Mouse (Mus musculus): ENCODE measurements around the gene Dapp1. TPM values are rescaled to one million over a fixed set of nuclear protein-coding genes. Genes with fewer than 3 reads are reported as not detected.
A peak's percentile ranks its signal among the peaks of the same experiment; 100 is the strongest.

Dapp1 gene
- polyA plus RNA-seq, 1 experiment from 2014 or later, result 3.8 TPM

DNA sequence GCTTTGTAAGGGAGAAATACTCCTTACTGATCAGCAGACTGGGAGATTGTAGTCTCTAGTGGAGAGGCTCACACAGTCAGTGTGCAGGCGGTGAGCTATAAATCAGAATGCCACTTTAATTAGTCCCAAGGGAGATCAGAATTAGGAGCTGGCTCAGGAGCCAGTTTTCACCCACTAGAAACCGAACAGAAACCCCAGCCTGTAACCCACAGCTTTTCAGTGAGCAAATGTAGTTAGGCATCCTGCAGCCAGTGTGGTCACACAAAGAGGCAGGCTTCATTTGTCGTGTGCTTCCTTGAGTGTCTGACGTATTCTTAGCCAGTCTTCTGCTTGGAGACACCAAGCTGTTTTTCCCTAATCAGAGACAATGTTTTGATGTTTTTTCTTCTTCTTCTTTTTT is 85.0 kb downstream of the Dapp1 start:
- Histone ChIP-seq H3K9me3 (no peaks in the 10 kb centered on the region; the same call in 1 of the 2 replicates), H3K4me1 (no peaks in the 10 kb centered on the region), H3K9ac (no peak overlapping the region), H3K27ac (no peak overlapping the region), H3K4me3 (replicated peaks) (no peak overlapping the region), H3K36me3 (replicated peaks) (peaks cover 11% of the 10 kb centered on the region), H3K4me2 (no peak overlapping the region), H3K27me3 (no peaks in the 10 kb centered on the region)
- ATAC-seq (ENCODE audit: low FRiP score), result no peak
- 87% methylated on average over 4 of the region's 4 CpGs for WGBS

- no peak for ATAC-seq (ENCODE audit: low FRiP score)
Observed at GRCm38 (mm10) chr3:137895196-137895595, 86.1 kb downstream of the Dapp1 start.

DNA sequence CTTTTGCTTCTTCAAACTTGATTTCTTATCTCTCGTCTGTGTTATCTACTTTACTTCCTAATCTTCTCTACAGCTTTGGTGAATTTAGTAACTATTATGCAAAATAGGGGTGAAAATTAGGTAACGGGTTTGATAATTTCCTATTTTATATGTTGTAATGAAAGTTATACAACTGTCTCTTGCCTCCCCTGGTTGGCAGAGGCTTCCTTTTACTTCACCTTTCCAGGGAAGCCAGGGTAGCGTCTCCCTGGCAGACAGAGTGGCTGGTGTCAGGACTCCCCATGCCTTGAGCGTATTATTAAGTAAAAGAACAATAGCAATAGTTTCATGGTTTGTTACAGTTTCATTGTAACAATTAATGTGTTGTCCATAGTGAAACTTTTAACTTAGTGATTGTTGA is 87.6 kb downstream of the Dapp1 start:
- Histone ChIP-seq H3K4me1 (0 out of 2 replicates have a peak, but pooled peaks cover under 1% of the 10 kb centered on the region), H3K4me2 (no peak overlapping the region), H3K27ac (no peak overlapping the region), H3K27me3 (no peaks in the 10 kb centered on the region), H3K4me3 (replicated peaks) (no peak overlapping the region), H3K9me3 (no peaks in the 10 kb centered on the region; the same call in 1 of the 2 replicates), H3K9ac (no peak overlapping the region), H3K36me3 (replicated peaks) (peaks cover 19% of the 10 kb centered on the region)
- WGBS, result 85% methylated on average over 4 of the region's 4 CpGs
- no peak for ATAC-seq (ENCODE audit: low FRiP score)

More at GRCm38 (mm10) chr3:137895196-137895595, 86.1 kb downstream of the Dapp1 start:
- Histone ChIP-seq H3K27ac (no peak overlapping the region), H3K4me3 (replicated peaks) (no peak overlapping the region), H3K36me3 (replicated peaks) (peaks cover 11% of the 10 kb centered on the region), H3K4me2 (no peak overlapping the region), H3K27me3 (no peaks in the 10 kb centered on the region), H3K4me1 (no peaks in the 10 kb centered on the region), H3K9ac (no peak overlapping the region), H3K9me3 (no peaks in the 10 kb centered on the region; the same call in 1 of the 2 replicates)
- 86% methylated on average over 3 of the region's 3 CpGs for WGBS

GRCm38 (mm10) chr3:137892118-137892517 is 89.2 kb downstream of the Dapp1 start:
- peak; percentile 27; the same call in 1 of the 2 replicates for ATAC-seq (ENCODE audit: low FRiP score)

GRCm38 (mm10) chr3:137891089-137891488 is 90.3 kb downstream of the Dapp1 start:
- WGBS, result 85% methylated on average over 3 of the region's 3 CpGs
- Histone ChIP-seq H3K9me3 (no peaks in the 10 kb centered on the region; the same call in 1 of the 2 replicates), H3K9ac (no peak overlapping the region), H3K36me3 (replicated peaks) (peaks cover 19% of the 10 kb centered on the region), H3K4me3 (replicated peaks) (no peak overlapping the region), H3K27me3 (no peaks in the 10 kb centered on the region), H3K27ac (no peak overlapping the region), H3K4me1 (peaks cover 9% of the 10 kb centered on the region; the same call in 1 of the 2 replicates), H3K4me2 (no peak overlapping the region)
- no peak for ATAC-seq (ENCODE audit: low FRiP score)

More at GRCm38 (mm10) chr3:137892118-137892517, 89.2 kb downstream of the Dapp1 start:
- H3K4me1 ChIP-seq, result peaks cover 9% of the 10 kb centered on the region; the same call in 1 of the 2 replicates
- 78% methylated on average over 4 of the region's 4 CpGs for WGBS
- H3K36me3 ChIP-seq (replicated peaks), result peaks cover 19% of the 10 kb centered on the region
- H3K27ac ChIP-seq, result no peak overlapping the region
- H3K4me2 ChIP-seq, result no peak overlapping the region
- H3K9me3 ChIP-seq, result no peaks in the 10 kb centered on the region; the same call in 1 of the 2 replicates
- H3K27me3 ChIP-seq, result no peaks in the 10 kb centered on the region
- H3K4me3 ChIP-seq (replicated peaks), result no peak overlapping the region
- H3K9ac ChIP-seq, result no peak overlapping the region

GRCm38 (mm10) chr3:137887961-137888360 is 93.4 kb downstream of the Dapp1 start:
- Histone ChIP-seq H3K4me3 (replicated peaks) (no peak overlapping the region), H3K4me2 (no peak overlapping the region), H3K9me3 (no peaks in the 10 kb centered on the region), H3K9ac (no peak overlapping the region), H3K27ac (no peak overlapping the region), H3K27me3 (no peaks in the 10 kb centered on the region), H3K36me3 (replicated peaks) (peaks cover 7% of the 10 kb centered on the region; the same call in 1 of the 2 replicates), H3K4me1 (peaks cover 9% of the 10 kb centered on the region; the same call in 1 of the 2 replicates)
- WGBS, result 59% methylated on average over 7 of the region's 7 CpGs
- no peak for ATAC-seq (ENCODE audit: low FRiP score)

DNA sequence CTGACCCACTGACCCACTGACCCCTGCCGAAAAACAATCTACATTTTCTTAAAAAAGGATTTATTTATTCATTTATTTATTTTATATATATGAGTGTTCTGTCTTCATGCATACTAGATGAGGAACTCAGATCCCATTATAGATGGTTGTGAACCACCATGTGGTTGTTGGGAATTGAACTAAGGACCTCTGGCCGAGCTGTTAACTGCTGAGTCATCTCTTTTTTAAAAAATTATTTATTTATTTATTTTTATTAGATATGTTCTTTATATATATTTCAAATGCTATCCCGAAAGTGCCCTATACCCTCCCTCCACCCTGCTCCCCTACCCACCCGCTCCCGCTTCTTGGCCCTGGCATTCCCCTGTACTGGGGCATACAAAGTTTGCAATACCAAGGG is 100.3 kb downstream of the Dapp1 start:
- H3K4me1 ChIP-seq, result no peaks in the 10 kb centered on the region
- no peak for ATAC-seq (ENCODE audit: low FRiP score)
- H3K9ac ChIP-seq, result no peak overlapping the region
- WGBS, result 94% methylated on average over 5 of the region's 5 CpGs
- H3K4me3 ChIP-seq (replicated peaks), result no peak overlapping the region
- no peaks in the 10 kb centered on the region for H3K9me3 ChIP-seq
- H3K4me2 ChIP-seq, result no peak overlapping the region
- no peaks in the 10 kb centered on the region for H3K27me3 ChIP-seq
- peaks cover 3% of the 10 kb centered on the region; the same call in 1 of the 2 replicates for H3K36me3 ChIP-seq (replicated peaks)
- H3K27ac ChIP-seq, result no peak overlapping the region

Other genes starting within 250 kb of the Dapp1 start
- 2,961 and 3,101 TPM in 2 replicates for gene H2afz, start 117.1 kb downstream of the Dapp1 start, polyA plus RNA-seq (2016; fragmentation: Nextera tagmentation; extraction: Ambion mirVana)
- gene Dnajb14, start 113.9 kb downstream of the Dapp1 start, polyA plus RNA-seq (2016; fragmentation: Nextera tagmentation; extraction: Ambion mirVana), result 10.9 and 11.2 TPM in 2 replicates
- 103 and 106 TPM in 2 replicates for gene Lamtor3, start 63.0 kb downstream of the Dapp1 start, polyA plus RNA-seq (2016; fragmentation: Nextera tagmentation; extraction: Ambion mirVana)
- gene 1110002E22Rik, start 83.5 kb upstream of the Dapp1 start, polyA plus RNA-seq (2016; fragmentation: Nextera tagmentation; extraction: Ambion mirVana), result 0.03 and 0.08 TPM in 2 replicates
- not detected in 2 replicates for gene Gm5105, start 85.8 kb upstream of the Dapp1 start, polyA plus RNA-seq (2016; fragmentation: Nextera tagmentation; extraction: Ambion mirVana)
- 13.7 and 14.5 TPM in 2 replicates for gene Trmt10a, start 161.9 kb upstream of the Dapp1 start, polyA plus RNA-seq (2016; fragmentation: Nextera tagmentation; extraction: Ambion mirVana)
- 13.4 and 14.1 TPM in 2 replicates for gene Mttp, start 163.4 kb upstream of the Dapp1 start, polyA plus RNA-seq (2016; fragmentation: Nextera tagmentation; extraction: Ambion mirVana)
- gene 4930579F01Rik, start 212.3 kb upstream of the Dapp1 start, polyA plus RNA-seq (2016; fragmentation: Nextera tagmentation; extraction: Ambion mirVana), result not detected in 2 replicates
- 0.17 TPM in 1 of 2 replicates, not detected in the other for gene Adh7, start 236.2 kb upstream of the Dapp1 start, polyA plus RNA-seq (2016; fragmentation: Nextera tagmentation; extraction: Ambion mirVana)